10 mouse cellular contexts compared by ENCODE assay signal in genomic region chr15:79517710-79518109, GRCm38 (mm10). TPM values are rescaled to one million over a fixed set of nuclear protein-coding genes. Genes with fewer than 3 reads are reported as not detected.
DNase-seq lines count a peak whose midpoint lies in the region; ATAC-seq and TF ChIP-seq lines count a peak whose summit lies in the region.
"Had no signal": no experiment of that assay in that cellular context is flagged by ENCODE, and none has a peak within 500 bp of the region (broad histone marks: within the 10 kb centered on the region; RNA-seq: fewer than 3 reads in every experiment).

No protein-coding gene starts in this region.

- no peak for TF ChIP-seq CTCF in heart, postnatal 0 days (IDR thresholded peaks at IDR 0.05; ENCODE audit: low read depth)

- H3K9me3 ChIP-seq in heart, postnatal 0 days (replicated peaks; ENCODE audit: control insufficient read depth, low read length) = no peaks in the 10 kb centered on the region
- H3K9me3 ChIP-seq in intestine, embryonic 16.5 days (ENCODE audit: control insufficient read depth, low read length) = no peaks in the 10 kb centered on the region

- H3K9ac ChIP-seq in heart, postnatal 0 days (replicated peaks; ENCODE audit: low read depth, low read length) = no peak overlapping the region
- no peak overlapping the region for H3K9ac ChIP-seq in intestine, embryonic 16.5 days (ENCODE audit: low read depth, low read length)

- no peak for TF ChIP-seq EP300 in heart, postnatal 0 days (IDR thresholded peaks at IDR 0.05; ENCODE audit: low read depth)

- H3K27ac ChIP-seq in heart, postnatal 0 days (ENCODE audit: low read depth) = no peak overlapping the region
- H3K27ac ChIP-seq in intestine, embryonic 16.5 days (ENCODE audit: low read length) = no peak overlapping the region
- H3K27ac ChIP-seq: hindbrain, postnatal 0 days had no signal

- H3K4me2 ChIP-seq in heart, postnatal 0 days (ENCODE audit: low read depth, low read length) = peak overlapping the region; percentile 89
- H3K4me2 ChIP-seq in intestine, embryonic 16.5 days (ENCODE audit: low read depth, low read length) = peak overlapping the region; percentile 90

- 0 out of 2 replicates have a peak overlapping the region, but pooled peaks have one; percentile 58 for H3K4me3 ChIP-seq in heart, postnatal 0 days (ENCODE audit: low read depth, low read length)
- peak overlapping the region; percentile 72 for H3K4me3 ChIP-seq in intestine, embryonic 16.5 days (ENCODE audit: low read length)

- 79% methylated on average over 4 of the region's 4 CpGs for WGBS in heart, postnatal 0 days
- 84% methylated on average over 4 of the region's 4 CpGs for WGBS in intestine, embryonic 16.5 days

- peaks cover 2% of the 10 kb centered on the region; the same call in 1 of the 2 replicates for H3K36me3 ChIP-seq in heart, postnatal 0 days (replicated peaks; ENCODE audit: control insufficient read depth, insufficient read depth, low read length)
- no peaks in the 10 kb centered on the region for H3K36me3 ChIP-seq in intestine, embryonic 16.5 days (ENCODE audit: control insufficient read depth, insufficient read depth, low read length)

- no peak for DNase-seq in heart, postnatal 0 days (ENCODE audit: low spot score)
- DNase-seq in heart, postnatal 10 days = no peak
- DNase-seq in ovary, postnatal 36 days (ENCODE audit: low spot score) = peak; percentile 2
- DNase-seq in ovary, postnatal 10 days (ENCODE audit: low spot score) = no peak
- no peak for DNase-seq in retina, embryonic 14.5 days (ENCODE audit: low spot score)
- DNase-seq in adrenal gland, adult 18-20 months (ENCODE audit: low spot score in 2 of 2) = no peak
- DNase-seq: thymus, adult 18-20 months had no signal

- peaks cover 11% of the 10 kb centered on the region; the same call in 1 of the 2 replicates for H3K27me3 ChIP-seq in heart, postnatal 0 days (ENCODE audit: control insufficient read depth, insufficient read depth, low read length)
- peaks cover 25% of the 10 kb centered on the region for H3K27me3 ChIP-seq in intestine, embryonic 16.5 days (replicated peaks; ENCODE audit: control insufficient read depth, insufficient read depth, low read length)

- intact Hi-C loops in heart, postnatal 10 days (cut with DNase I) = no loop called here

- peaks cover 14% of the 10 kb centered on the region for H3K4me1 ChIP-seq in heart, postnatal 0 days (ENCODE audit: control insufficient read depth, insufficient read depth)
- H3K4me1 ChIP-seq in intestine, embryonic 16.5 days (ENCODE audit: control insufficient read depth, insufficient read depth, low read length) = peaks cover 30% of the 10 kb centered on the region

- ATAC-seq in heart, postnatal 0 days (ENCODE audit: insufficient read depth, low read depth) = no peak
- ATAC-seq in intestine, embryonic 16.5 days = no peak
- ATAC-seq: hindbrain, postnatal 0 days had no signal

RNA-seq across cellular contexts. Expression of gene Kdelr3, which starts 1.5 kb away (rescaled TPM):
- total RNA-seq in heart, postnatal 0 days (2014; rRNA removed; ENCODE audit: low replicate concordance) = 51.4 and 54.0 TPM in 2 replicates
- polyA plus RNA-seq in heart, postnatal 0 days (2015; fragmentation: Nextera tagmentation; extraction: Ambion mirVana) = 48.3 and 50.1 TPM in 2 replicates
- total RNA-seq in heart, postnatal 10 days (2021) = 10 to 100 TPM; 21.4 to 24.2 TPM
- polyA plus RNA-seq in intestine, embryonic 16.5 days (2015; fragmentation: Nextera tagmentation; extraction: Ambion mirVana) = 72.5 and 74.5 TPM in 2 replicates
- 1 to 10 TPM; 1.6 to 4.0 TPM for total RNA-seq in adrenal gland, adult 18-20 months (2021)

RNA-seq across cellular contexts. Expression of gene Kcnj4, which starts 12.7 kb away (rescaled TPM):
- 3.6 and 7.7 TPM in 2 replicates for total RNA-seq in heart, postnatal 0 days (2014; rRNA removed; ENCODE audit: low replicate concordance)
- 0.10 and 0.12 TPM in 2 replicates for polyA plus RNA-seq in heart, postnatal 0 days (2015; fragmentation: Nextera tagmentation; extraction: Ambion mirVana)
- total RNA-seq in heart, postnatal 10 days (2021) = under 1 TPM; 0.27 to 0.31 TPM
- not detected in 2 replicates for polyA plus RNA-seq in intestine, embryonic 16.5 days (2015; fragmentation: Nextera tagmentation; extraction: Ambion mirVana)
- under 1 TPM in 1 of 2 experiments, not detected in 1; 0.42 TPM for total RNA-seq in adrenal gland, adult 18-20 months (2021)
- total RNA-seq: liver, adult 2 months had no signal
- polyA plus RNA-seq: hindbrain, postnatal 0 days; liver, adult 2 months had no signal

RNA-seq across cellular contexts. Expression of gene Ddx17, which starts 28.8 kb away (rescaled TPM):
- 163 and 223 TPM in 2 replicates for total RNA-seq in heart, postnatal 0 days (2014; rRNA removed; ENCODE audit: low replicate concordance)
- polyA plus RNA-seq in heart, postnatal 0 days (2015; fragmentation: Nextera tagmentation; extraction: Ambion mirVana) = 13.7 and 14.9 TPM in 2 replicates
- 100 to 1,000 TPM; 186 to 188 TPM for total RNA-seq in heart, postnatal 10 days (2021)
- 29.4 and 29.8 TPM in 2 replicates for polyA plus RNA-seq in intestine, embryonic 16.5 days (2015; fragmentation: Nextera tagmentation; extraction: Ambion mirVana)
- total RNA-seq in adrenal gland, adult 18-20 months (2021) = 100 to 1,000 TPM; 263 to 265 TPM

Comparison
In these comparisons a context has a peak if more than half of its experiments do, and no peak if none do; other contexts are left out.
1. RNA of gene Kdelr3, which starts 1.5 kb away (total RNA-seq): 51.4 to 54.0 TPM in heart, postnatal 0 days and 21.4 to 24.2 TPM in heart, postnatal 10 days; 1.6 to 4.0 TPM in adrenal gland, adult 18-20 months; every median in the first group is over 4 times any median in the second.